Mouse (Mus musculus) E14TG2a.4 (cell line): ENCODE data around the gene Thap2.

ENCODE experiments used
- CTCF ChIP-seq: conservative IDR thresholded peaks from 2 replicates; pipeline ENCODE4 v1.5.1; 2014; ENCODE audit warnings: low read length
- NANOG ChIP-seq: IDR thresholded peaks from 2 replicates; pipeline ENCODE4 v1.6.1; 2014; ENCODE audit warnings: borderline replicate concordance, low read length, mixed read lengths
- POU5F1 ChIP-seq: IDR thresholded peaks from 2 replicates; pipeline ENCODE4 v1.6.1; 2014; ENCODE audit warnings: low read length, borderline replicate concordance

- TF ChIP-seq CTCF: no peak
- TF ChIP-seq NANOG: no peak
- TF ChIP-seq POU5F1: no peak
Measured at GRCm38 (mm10) chr10:115387891-115388290, 3.6 kb upstream of the Thap2 start.
